Mouse (Mus musculus) myocyte (in vitro differentiated cells): Measurements from ENCODE around the gene Ptgds. TPM values are rescaled to one million over a fixed set of nuclear protein-coding genes. Genes with fewer than 3 reads are reported as not detected.

Source experiments
- H3K27me3 ChIP-seq: one replicate; pipeline ENCODE4 v1.6.1; 2011; ENCODE audit not compliant: control insufficient read depth, insufficient read depth, insufficient read length
- H3K36me3 ChIP-seq: one replicate; pipeline ENCODE4 v1.6.1; 2011; ENCODE audit not compliant: control insufficient read depth, insufficient read depth
- H3K4me2 ChIP-seq: one replicate; pipeline ENCODE4 v1.6.1; 2011; ENCODE audit warnings: low read depth, control low read depth
- H3K4me3 ChIP-seq: one replicate; pipeline ENCODE4 v1.5.1; 2011; ENCODE audit warnings: mild to moderate bottlenecking, control low read depth, moderate library complexity
- H3K79me2 ChIP-seq: one replicate; pipeline ENCODE4 v1.6.1; 2011; ENCODE audit not compliant: control insufficient read depth, insufficient read depth
- H3ac ChIP-seq: one replicate; pipeline ENCODE4 v1.6.1; 2011; ENCODE audit not compliant: control insufficient read depth, insufficient read length
- CEBPB ChIP-seq: IDR thresholded peaks from 2 replicates; pipeline ENCODE4 v1.6.1; 2011; ENCODE audit warnings: mild to moderate bottlenecking, moderate library complexity; ENCODE audit not compliant: poor library complexity, insufficient read depth, severe bottlenecking
- E2F4 ChIP-seq: IDR thresholded peaks from one replicate; pipeline ENCODE4 v1.6.1; 2011; ENCODE audit warnings: mild to moderate bottlenecking, control low read depth, moderate library complexity; ENCODE audit not compliant: insufficient read depth
- MAX ChIP-seq: IDR thresholded peaks from one replicate; pipeline ENCODE4 v1.6.1; 2011; ENCODE audit warnings: low read depth, mild to moderate bottlenecking, control low read depth
- MYOD1 ChIP-seq, 3 experiments: IDR thresholded peaks; one replicate each; pipeline ENCODE4 v1.6.1; 2011; ENCODE audit warnings: control low read depth in 2 of 3, low read depth in 2 of 3, mild to moderate bottlenecking in 2 of 3, moderate library complexity in 1 of 3; ENCODE audit not compliant: insufficient read length in 2 of 3, control insufficient read depth in 1 of 3
- MYOG ChIP-seq, 3 experiments: IDR thresholded peaks; one replicate each; pipeline ENCODE4 v1.6.1; 2011; ENCODE audit warnings: control low read depth in 2 of 3, low read depth in 2 of 3, mild to moderate bottlenecking in 2 of 3; ENCODE audit not compliant: insufficient read length in 2 of 3, control insufficient read depth in 1 of 3, insufficient read depth in 1 of 3
- POLR2A ChIP-seq: IDR thresholded peaks from one replicate; pipeline ENCODE4 v1.6.1; 2011; ENCODE audit warnings: low read depth, mild to moderate bottlenecking, control low read depth, moderate library complexity; ENCODE audit not compliant: insufficient read length
- POLR2AphosphoS2 ChIP-seq: IDR thresholded peaks from one replicate; pipeline ENCODE4 v1.6.1; 2011; ENCODE audit warnings: low read depth, control low read depth; ENCODE audit not compliant: insufficient read length
- REST ChIP-seq: IDR thresholded peaks from one replicate; pipeline ENCODE4 v1.6.1; 2011; ENCODE audit warnings: mild to moderate bottlenecking, control low read depth, moderate library complexity; ENCODE audit not compliant: insufficient read depth, insufficient read length
- SRF ChIP-seq: IDR thresholded peaks from one replicate; pipeline ENCODE4 v1.6.1; 2011; ENCODE audit warnings: low read depth; ENCODE audit not compliant: control insufficient read depth, insufficient read length
- TCF12 ChIP-seq: IDR thresholded peaks from one replicate; pipeline ENCODE4 v1.6.1; 2011; ENCODE audit warnings: mild to moderate bottlenecking, control low read depth; ENCODE audit not compliant: poor library complexity, insufficient read depth, severe bottlenecking
- TCF3 ChIP-seq: IDR thresholded peaks from one replicate; pipeline ENCODE4 v1.6.1; 2011; ENCODE audit warnings: low read depth, control low read depth; ENCODE audit not compliant: insufficient read length
- USF1 ChIP-seq: IDR thresholded peaks from one replicate; pipeline ENCODE4 v1.6.1; 2011; ENCODE audit warnings: low read depth, mild to moderate bottlenecking, control low read depth, moderate library complexity
- polyA plus RNA-seq: library from polyadenylated mRNA; unstranded; fragments of >200 nt; fragmentation: generic; extraction: Trizol; gene quantifications from one replicate; pipeline ENCODE4 v1.2.1, GENCODE M21; 2012; ENCODE audit warnings: missing spikeins

The Ptgds gene
- polyA plus RNA-seq, 1 experiment = 9.8 TPM

GRCm38 (mm10) chr2:25500071-25500575 lies 30.3 kb upstream of the Ptgds start:
- Histone ChIP-seq H3K79me2 (peaks cover 15% of the 10 kb centered on the region), H3ac (peak overlapping the region; percentile 56), H3K36me3 (no peaks in the 10 kb centered on the region), H3K4me2 (peak overlapping the region; percentile 87), H3K27me3 (no peaks in the 10 kb centered on the region), H3K4me3 (peak overlapping the region; percentile 74)
- no peak for TF ChIP-seq POLR2A
- TF ChIP-seq POLR2AphosphoS2 = no peak
- TF ChIP-seq TCF12 = no peak
- no peak for TF ChIP-seq MYOD1 (IDR thresholded peaks at IDR 0.05; ENCODE audit: control insufficient read depth in 1 of 3, insufficient read length in 2 of 3, low read depth in 2 of 3)
- no peak for TF ChIP-seq E2F4
- no peak for TF ChIP-seq TCF3
- no peak for TF ChIP-seq MYOG (IDR thresholded peaks at IDR 0.05; ENCODE audit: control insufficient read depth in 1 of 3, insufficient read depth in 1 of 3, insufficient read length in 2 of 3, low read depth in 2 of 3)
- no peak for TF ChIP-seq CEBPB
- no peak for TF ChIP-seq USF1
- TF ChIP-seq MAX = no peak
- TF ChIP-seq SRF = no peak
- TF ChIP-seq REST = no peak

GRCm38 (mm10) chr2:25498622-25499478 lies 29.0 kb upstream of the Ptgds start:
- no peak for TF ChIP-seq USF1
- TF ChIP-seq MAX = no peak
- no peak for TF ChIP-seq MYOG (IDR thresholded peaks at IDR 0.05; ENCODE audit: control insufficient read depth in 1 of 3, insufficient read depth in 1 of 3, insufficient read length in 2 of 3, low read depth in 2 of 3)
- no peak for TF ChIP-seq POLR2AphosphoS2
- no peak for TF ChIP-seq REST
- no peak for TF ChIP-seq TCF3
- TF ChIP-seq MYOD1 (IDR thresholded peaks at IDR 0.05; ENCODE audit: control insufficient read depth in 1 of 3, insufficient read length in 2 of 3, low read depth in 2 of 3) = no peak
- Histone ChIP-seq H3K36me3 (no peaks in the 10 kb centered on the region), H3K27me3 (no peaks in the 10 kb centered on the region)

DNA sequence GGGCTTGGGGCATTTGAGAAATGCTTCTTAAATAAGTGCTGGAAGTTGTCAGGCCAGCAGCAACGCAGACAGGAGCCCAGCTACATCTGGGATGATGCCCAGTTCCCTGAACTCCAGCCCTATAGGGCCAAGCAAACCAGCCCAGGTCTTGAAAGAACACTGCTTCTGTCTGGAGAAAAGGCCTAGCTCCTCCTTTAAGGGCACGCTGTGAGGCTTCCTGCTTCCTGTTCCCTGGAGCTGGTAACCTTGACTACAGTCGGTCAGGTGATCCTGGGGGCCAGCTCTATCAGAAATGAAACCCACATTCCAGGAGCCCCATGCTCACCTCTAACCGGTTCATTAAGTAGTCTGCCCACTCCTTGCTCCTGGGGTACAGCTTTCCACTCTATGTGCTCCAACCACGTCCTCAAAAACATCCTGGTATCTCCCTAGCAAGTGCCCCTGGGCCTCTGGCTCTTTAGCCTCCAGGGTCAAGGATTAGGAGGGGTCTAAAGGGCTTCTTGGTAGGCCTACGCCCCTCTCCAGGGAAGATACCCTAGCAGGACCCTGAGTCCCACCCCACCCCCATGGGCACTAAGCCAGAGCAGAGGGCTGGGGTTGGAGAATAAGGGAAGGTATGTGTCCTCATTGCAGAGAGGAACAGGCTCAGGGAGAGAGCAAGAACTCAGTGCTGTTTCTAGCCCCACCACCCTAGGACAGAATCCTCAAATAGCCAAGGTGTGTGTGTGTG lies 28.2 kb upstream of the Ptgds start:
- no peaks in the 10 kb centered on the region for H3K36me3 ChIP-seq
- H3K4me2 ChIP-seq = no peak overlapping the region
- no peaks in the 10 kb centered on the region for H3K27me3 ChIP-seq
- TF ChIP-seq MYOD1 (IDR thresholded peaks at IDR 0.05; ENCODE audit: control insufficient read depth in 1 of 3, insufficient read length in 2 of 3, low read depth in 2 of 3) (no peak), TCF3 (no peak), REST (no peak), MAX (no peak), CEBPB (no peak), POLR2A (no peak), E2F4 (no peak), SRF (no peak), MYOG (IDR thresholded peaks at IDR 0.05; ENCODE audit: control insufficient read depth in 1 of 3, insufficient read depth in 1 of 3, insufficient read length in 2 of 3, low read depth in 2 of 3) (no peak), POLR2AphosphoS2 (no peak), USF1 (no peak), TCF12 (no peak)
- H3K79me2 ChIP-seq = peaks cover 15% of the 10 kb centered on the region
- no peak overlapping the region for H3K4me3 ChIP-seq
- H3ac ChIP-seq = no peak overlapping the region

More at GRCm38 (mm10) chr2:25498622-25499478, 29.0 kb upstream of the Ptgds start:
- H3K4me2 ChIP-seq = no peak overlapping the region
- no peak overlapping the region for H3ac ChIP-seq
- no peak overlapping the region for H3K4me3 ChIP-seq
- peaks cover 15% of the 10 kb centered on the region for H3K79me2 ChIP-seq

DNA sequence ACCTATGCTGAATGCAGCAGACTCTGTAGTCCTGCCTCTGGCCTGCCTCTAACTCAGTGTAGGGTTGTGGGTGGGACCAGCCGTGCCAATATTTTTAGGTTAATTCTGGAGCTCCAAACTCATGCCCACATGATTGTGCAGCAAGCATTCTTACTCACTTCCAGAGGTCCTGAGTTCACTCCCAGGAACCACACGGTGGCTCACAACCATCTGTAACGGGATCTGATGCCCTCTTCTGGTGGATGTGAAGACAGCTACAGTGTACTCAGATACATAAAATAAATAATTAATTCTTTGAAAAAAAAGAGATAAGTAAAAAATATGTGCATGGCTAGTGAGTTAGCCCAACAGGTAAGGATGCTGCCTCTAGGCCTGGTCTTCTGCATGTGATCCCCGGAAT lies 26.6 kb upstream of the Ptgds start:
- H3K27me3 ChIP-seq = peaks cover 5% of the 10 kb centered on the region
- peaks cover 7% of the 10 kb centered on the region for H3K79me2 ChIP-seq
- H3K4me2 ChIP-seq = no peak overlapping the region
- no peak overlapping the region for H3K4me3 ChIP-seq
- no peak overlapping the region for H3ac ChIP-seq
- no peaks in the 10 kb centered on the region for H3K36me3 ChIP-seq
- TF ChIP-seq REST (no peak), TCF12 (no peak), CEBPB (no peak), MAX (no peak), SRF (no peak)

DNA sequence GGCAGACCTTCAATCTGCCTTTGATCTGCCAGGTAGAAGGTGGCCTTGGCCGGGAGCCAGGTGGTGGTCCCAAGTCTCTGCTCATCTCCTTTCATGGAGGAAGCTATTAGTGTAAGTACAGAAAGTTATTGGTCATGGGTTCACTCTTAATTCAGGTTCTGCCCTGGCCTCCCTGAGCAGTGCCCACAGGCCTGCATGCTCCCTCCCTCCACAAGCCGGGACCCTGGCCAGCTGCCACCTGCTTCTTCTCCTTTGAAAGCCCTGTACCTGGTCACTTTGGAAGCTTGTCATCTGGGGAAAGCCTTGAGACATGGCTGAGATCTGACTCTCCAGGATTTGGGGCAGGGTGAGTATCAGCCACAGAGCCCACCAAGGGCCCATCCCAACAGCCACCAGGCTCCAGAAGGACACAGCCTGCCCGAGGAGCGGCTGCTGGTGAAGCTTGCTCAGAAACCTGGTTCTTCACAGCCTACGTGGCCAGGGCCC lies 23.7 kb upstream of the Ptgds start, which contains the start of gene Lcn12:
TSS of gene Lcn12 (minus strand) at position 436 of the 486 bp plus-strand sequence.
- H3K4me2 ChIP-seq = no peak within 1 kb of the TSS
- H3K79me2 ChIP-seq = no peaks in the 10 kb centered on the region
- H3K36me3 ChIP-seq = no peaks in the 10 kb centered on the region
- H3K4me3 ChIP-seq = no peak within 1 kb of the TSS
- H3K27me3 ChIP-seq = peaks cover 5% of the 10 kb centered on the region
- H3ac ChIP-seq = no peak within 1 kb of the TSS
- TF ChIP-seq MAX = no peak
